Mouse (Mus musculus) ES-Bruce4 (cell line): ENCODE data around the gene Smad5. TPM values are rescaled to one million over a fixed set of nuclear protein-coding genes. Genes with fewer than 3 reads are reported as not detected.

Experiments used
- H3K27ac ChIP-seq: 2 replicates; pipeline ENCODE4 v1.5.1; 2012; ENCODE audit warnings: low read length, inconsistent platforms; ENCODE audit not compliant: insufficient read depth
- H3K27me3 ChIP-seq: 2 replicates; pipeline ENCODE4 v1.6.1; 2012; ENCODE audit warnings: mild to moderate bottlenecking, low read length, inconsistent platforms; ENCODE audit not compliant: control insufficient read depth, poor library complexity, insufficient read depth, severe bottlenecking
- H3K36me3 ChIP-seq: 2 replicates; pipeline ENCODE4 v1.6.1; 2012; ENCODE audit warnings: inconsistent platforms, mild to moderate bottlenecking, low read length, moderate library complexity; ENCODE audit not compliant: control insufficient read depth, poor library complexity, insufficient read depth, severe bottlenecking
- H3K4me1 ChIP-seq: one replicate; pipeline ENCODE4 v1.8.1; 2011; ENCODE audit warnings: low read length; ENCODE audit not compliant: control insufficient read depth, insufficient read depth
- H3K4me3 ChIP-seq: 2 replicates; pipeline ENCODE4 v1.5.1; 2011; ENCODE audit warnings: low read depth, mild to moderate bottlenecking, low read length
- H3K9ac ChIP-seq: 2 replicates; pipeline ENCODE4 v1.6.1; 2012; ENCODE audit warnings: low read depth, mild to moderate bottlenecking, inconsistent platforms; ENCODE audit not compliant: poor library complexity, severe bottlenecking
- H3K9me3 ChIP-seq: replicated peaks from 2 replicates; pipeline ENCODE4 v1.6.1; 2012; ENCODE audit warnings: mild to moderate bottlenecking, low read length, inconsistent platforms; ENCODE audit not compliant: control insufficient read depth, poor library complexity, insufficient read depth, severe bottlenecking
- CTCF ChIP-seq: IDR thresholded peaks from one replicate; pipeline ENCODE4 v1.8.1; 2011; ENCODE audit warnings: low read depth, low read length
- EP300 ChIP-seq: IDR thresholded peaks from 2 replicates; pipeline ENCODE4 v1.6.1; 2011; ENCODE audit warnings: low read depth, low read length; ENCODE audit not compliant: insufficient read depth
- POLR2A ChIP-seq: IDR thresholded peaks from one replicate; pipeline ENCODE4 v1.8.1; 2011; ENCODE audit warnings: low read length; ENCODE audit not compliant: insufficient read depth
- polyA plus RNA-seq: library from polyadenylated mRNA; stranded (reverse); fragments of >200 nt; gene quantifications from 2 replicates; pipeline ENCODE4 v1.2.4, GENCODE M21; 2011; ENCODE audit warnings: low read depth; ENCODE audit not compliant: missing spikeins, insufficient read depth, insufficient read length

Gene Smad5
- polyA plus RNA-seq, 1 experiment, result 34.2 TPM

DNA sequence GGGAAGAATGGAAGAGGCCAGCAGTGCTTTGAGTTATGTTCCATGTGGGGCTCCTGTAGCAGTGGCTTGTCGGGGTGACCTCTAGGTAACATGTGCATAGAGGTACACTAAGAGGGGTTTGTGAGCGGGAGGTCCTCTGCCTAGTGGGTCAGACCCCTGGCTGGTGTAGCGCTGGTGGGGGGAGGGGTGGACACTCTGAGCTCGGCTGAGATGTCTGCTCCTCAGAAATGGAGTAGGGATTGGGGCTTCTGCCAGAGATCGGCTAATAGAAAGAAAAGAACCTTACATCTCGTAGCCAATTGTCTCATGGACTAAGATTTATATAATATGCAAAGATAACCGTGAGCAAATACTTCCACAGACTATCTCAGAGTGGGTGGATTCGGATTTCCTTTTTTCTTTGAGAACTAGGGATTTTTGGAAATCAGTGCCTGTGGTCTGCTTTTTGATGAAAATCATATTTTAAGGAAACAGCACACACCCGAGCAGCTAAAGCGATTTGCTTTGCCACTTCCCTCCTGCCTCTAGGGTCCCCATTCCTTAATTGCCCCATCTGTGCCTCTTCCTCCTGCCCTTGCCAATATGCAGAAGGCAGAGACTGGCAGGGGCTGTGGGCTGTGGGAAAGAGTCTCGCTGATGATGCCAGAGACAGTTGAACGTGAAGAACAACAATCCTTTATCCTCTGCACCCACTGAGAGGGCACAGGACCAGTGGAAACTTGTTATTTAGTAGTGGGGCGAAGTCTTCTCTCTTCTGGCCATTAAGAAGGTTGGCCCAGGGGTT, 59.8 kb downstream of the Smad5 start:
- Histone ChIP-seq H3K27ac (no peak overlapping the region), H3K9me3 (no peaks in the 10 kb centered on the region), H3K9ac (no peak overlapping the region), H3K4me3 (no peak overlapping the region), H3K27me3 (no peaks in the 10 kb centered on the region), H3K4me1 (no peaks in the 10 kb centered on the region), H3K36me3 (no peaks in the 10 kb centered on the region)
- TF ChIP-seq EP300 (no peak), CTCF (no peak), POLR2A (no peak)

DNA sequence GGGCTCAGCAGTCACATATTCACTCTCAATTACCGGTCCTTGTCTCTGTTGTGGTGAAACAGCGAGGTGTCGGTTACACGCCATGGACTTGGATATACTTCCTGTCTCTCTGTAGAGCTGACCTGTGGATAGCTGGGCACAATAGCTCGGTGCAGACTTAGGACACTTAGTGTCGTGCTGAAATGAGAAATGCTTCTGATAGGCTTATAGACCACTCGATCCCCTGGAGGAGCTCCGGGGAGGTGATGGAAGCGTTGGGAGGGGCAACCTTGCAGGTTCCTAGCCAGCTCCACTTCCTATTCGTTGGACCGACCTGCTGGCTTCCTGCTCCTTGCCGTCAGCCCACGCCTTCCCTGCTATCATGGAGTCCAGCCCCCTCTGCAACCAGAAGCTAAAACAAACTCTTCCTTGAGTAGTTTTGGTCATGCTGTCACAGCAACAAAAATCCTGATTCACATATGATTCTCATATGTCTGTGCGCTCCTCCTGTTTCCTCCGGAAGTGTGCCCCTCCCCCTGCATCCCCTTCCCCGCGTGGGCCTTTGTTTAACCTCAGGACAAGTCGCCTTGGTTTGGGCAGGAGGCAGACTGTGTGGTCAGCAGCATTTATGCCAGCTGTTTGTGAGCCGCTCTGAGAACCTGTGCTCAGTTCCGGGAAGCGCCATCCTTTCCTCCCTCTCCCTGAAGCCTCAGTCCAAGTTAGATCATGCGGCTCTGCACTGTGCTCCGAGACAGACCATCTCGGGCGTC, 62.6 kb downstream of the Smad5 start:
- no peak overlapping the region for H3K9ac ChIP-seq
- TF ChIP-seq POLR2A, result no peak
- TF ChIP-seq EP300, result no peak
- TF ChIP-seq CTCF, result no peak
- H3K4me1 ChIP-seq, result no peaks in the 10 kb centered on the region
- no peak overlapping the region for H3K4me3 ChIP-seq
- no peaks in the 10 kb centered on the region for H3K9me3 ChIP-seq
- no peaks in the 10 kb centered on the region for H3K36me3 ChIP-seq
- no peaks in the 10 kb centered on the region for H3K27me3 ChIP-seq
- H3K27ac ChIP-seq, result no peak overlapping the region

DNA sequence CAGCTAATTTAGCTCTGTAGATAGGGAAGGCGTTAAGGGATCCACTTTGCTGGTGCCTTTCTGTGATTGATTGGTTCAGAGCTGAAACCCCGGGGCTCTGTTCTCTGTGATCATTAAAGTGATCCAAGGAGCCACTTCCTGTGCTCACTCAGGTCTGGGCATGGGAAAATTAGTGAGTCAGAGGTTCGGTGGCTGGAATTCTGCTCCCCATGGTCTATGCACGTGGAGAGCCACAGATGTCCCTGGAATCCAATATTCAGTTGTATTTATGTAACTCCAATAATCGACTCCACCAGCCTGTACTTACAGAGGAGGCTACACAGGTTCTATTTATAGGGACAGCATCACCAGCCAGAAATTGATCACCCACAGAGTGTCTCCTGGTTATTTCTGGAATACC, 63.4 kb downstream of the Smad5 start:
- H3K4me3 ChIP-seq, result no peak overlapping the region
- no peak for TF ChIP-seq EP300
- no peak for TF ChIP-seq CTCF
- TF ChIP-seq POLR2A, result no peak
- no peaks in the 10 kb centered on the region for H3K4me1 ChIP-seq
- no peaks in the 10 kb centered on the region for H3K9me3 ChIP-seq
- H3K27ac ChIP-seq, result no peak overlapping the region
- H3K36me3 ChIP-seq, result no peaks in the 10 kb centered on the region
- no peak overlapping the region for H3K9ac ChIP-seq
- no peaks in the 10 kb centered on the region for H3K27me3 ChIP-seq

DNA sequence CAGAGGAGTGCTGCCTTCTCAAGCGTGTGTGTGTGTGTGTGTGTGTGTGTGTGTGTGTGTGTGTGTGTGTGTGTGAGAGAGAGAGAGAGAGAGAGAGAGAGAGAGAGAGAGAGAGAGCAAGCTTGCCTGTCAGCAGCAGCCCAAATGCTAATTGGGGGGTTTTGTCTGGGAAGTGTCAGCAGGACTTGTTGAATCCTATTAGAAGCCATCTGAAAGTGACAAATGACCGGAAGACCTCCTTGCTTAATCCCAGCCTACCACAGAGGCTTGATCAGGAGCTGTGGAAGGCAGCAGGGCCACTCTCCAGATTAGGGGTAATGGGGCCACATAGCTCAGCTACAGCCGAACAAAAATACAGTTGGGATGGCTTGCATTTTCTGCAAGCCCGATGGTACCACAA, 66.6 kb downstream of the Smad5 start:
- Histone ChIP-seq H3K36me3 (no peaks in the 10 kb centered on the region), H3K9ac (no peak overlapping the region), H3K27me3 (no peaks in the 10 kb centered on the region), H3K4me1 (no peaks in the 10 kb centered on the region), H3K27ac (no peak overlapping the region), H3K9me3 (no peaks in the 10 kb centered on the region), H3K4me3 (no peak overlapping the region)
- TF ChIP-seq EP300, result no peak
- TF ChIP-seq POLR2A, result no peak
- TF ChIP-seq CTCF, result no peak

DNA sequence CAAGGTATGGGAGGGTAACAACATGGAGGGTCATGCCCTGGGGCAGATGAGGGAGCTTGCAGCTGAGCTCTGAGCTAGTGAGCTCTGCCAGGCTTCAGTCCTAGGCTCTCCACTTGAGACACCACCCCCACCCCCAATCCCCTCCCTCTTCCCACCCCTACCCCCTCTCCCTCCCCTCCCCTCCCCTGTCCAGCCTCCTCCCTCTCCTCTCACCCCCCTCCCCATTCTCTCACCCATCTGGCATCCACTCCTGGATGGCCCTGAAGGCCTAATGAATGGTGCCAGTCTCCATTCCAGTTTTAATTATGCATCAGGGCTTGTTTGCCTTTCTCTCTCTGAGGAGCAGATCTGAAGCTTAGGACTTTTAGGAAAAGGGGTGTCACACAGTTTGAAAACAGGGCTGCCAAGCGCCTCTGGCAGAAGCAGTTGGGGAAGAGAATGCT, 67.3 kb downstream of the Smad5 start:
- no peak overlapping the region for H3K27ac ChIP-seq
- H3K4me3 ChIP-seq, result no peak overlapping the region
- no peaks in the 10 kb centered on the region for H3K27me3 ChIP-seq
- H3K9me3 ChIP-seq, result no peaks in the 10 kb centered on the region
- H3K9ac ChIP-seq, result no peak overlapping the region
- H3K36me3 ChIP-seq, result no peaks in the 10 kb centered on the region
- H3K4me1 ChIP-seq, result no peaks in the 10 kb centered on the region
- TF ChIP-seq EP300 (no peak), POLR2A (no peak)

DNA sequence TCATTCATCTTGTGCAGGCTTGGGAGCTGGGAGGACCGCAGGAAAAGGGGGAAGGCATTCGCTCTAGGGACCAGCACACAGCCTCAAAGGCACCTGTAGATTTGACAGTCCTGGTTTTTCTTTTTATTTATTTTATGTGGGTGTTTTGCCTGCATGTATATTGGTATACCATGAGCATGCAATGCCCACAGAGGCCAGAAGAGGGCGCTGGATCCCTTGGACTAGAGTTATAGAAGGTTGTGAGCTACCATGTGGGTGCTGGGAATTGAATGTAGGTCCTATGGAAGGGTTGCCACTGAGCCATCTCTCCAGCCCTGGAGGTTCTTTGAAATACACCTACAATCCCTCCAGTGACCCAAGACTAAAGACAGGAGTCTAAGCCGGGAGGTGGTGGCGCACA, 68.0 kb downstream of the Smad5 start:
- no peak for TF ChIP-seq EP300
- TF ChIP-seq CTCF, result peak; percentile 16
- H3K4me1 ChIP-seq, result no peaks in the 10 kb centered on the region
- no peak overlapping the region for H3K9ac ChIP-seq
- H3K36me3 ChIP-seq, result no peaks in the 10 kb centered on the region
- no peak overlapping the region for H3K4me3 ChIP-seq
- H3K9me3 ChIP-seq, result no peaks in the 10 kb centered on the region
- no peaks in the 10 kb centered on the region for H3K27me3 ChIP-seq
- H3K27ac ChIP-seq, result no peak overlapping the region
